Mouse (Mus musculus) myocyte (in vitro differentiated cells): ENCODE measurements at regions not wholly inside any gene's neighbourhood (a gene's known extent, or its start where the extent isn't known, plus 50 kb on each side); places are given as distances from the start of the nearest gene placed in this dataset.

ENCODE experiments used
- MAX ChIP-seq: IDR thresholded peaks from one replicate; pipeline ENCODE4 v1.6.1; 2011; ENCODE audit warnings: low read depth, mild to moderate bottlenecking, control low read depth
- POLR2A ChIP-seq: IDR thresholded peaks from one replicate; pipeline ENCODE4 v1.6.1; 2011; ENCODE audit warnings: low read depth, mild to moderate bottlenecking, control low read depth, moderate library complexity; ENCODE audit not compliant: insufficient read length

GRCm38 (mm10) chr2:30658844-30659555, 64.2 kb downstream of the Cstad start:
- no peak for TF ChIP-seq MAX
- TF ChIP-seq POLR2A: no peak
